Mouse (Mus musculus): ENCODE data around the gene Mfsd12. TPM values are rescaled to one million over a fixed set of nuclear protein-coding genes. Genes with fewer than 3 reads are reported as not detected.

The Mfsd12 gene
- total and polyA plus RNA-seq, 3 experiments = 5.2 to 9.5 (median 7.4) TPM

DNA sequence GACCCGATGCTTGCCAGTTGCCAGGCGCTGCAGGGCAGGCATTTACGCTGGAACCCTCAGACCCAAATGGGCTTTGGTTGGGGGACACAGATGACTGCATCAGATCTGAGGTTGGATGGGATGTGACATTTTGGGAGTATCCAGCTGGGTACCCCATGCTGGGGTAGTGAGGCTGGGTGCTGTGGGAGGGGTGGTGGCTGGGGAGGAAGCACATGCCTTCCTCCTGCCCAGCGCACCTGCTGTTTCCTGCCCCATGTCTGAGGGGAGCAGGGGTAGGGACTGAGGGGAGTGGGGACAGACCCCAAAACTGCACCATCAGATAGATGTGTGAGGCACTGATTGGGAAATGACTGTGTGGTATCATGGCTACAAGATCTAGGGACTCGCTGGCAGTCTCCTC is 39.5 kb downstream of the Mfsd12 start:
- Histone ChIP-seq H3K27ac (ENCODE audit: insufficient read depth, low read depth) (no peak overlapping the region), H3K4me1 (ENCODE audit: control insufficient read depth in 1 of 2, insufficient read depth in 2 of 2) (peaks cover 0 to 1% of the 10 kb centered on the region in 2 experiments; a peak in 1 of 4 replicates), H3K4me2 (ENCODE audit: insufficient read depth, low read depth, poor library complexity, severe bottlenecking) (no peak overlapping the region), H3K79me2 (replicated peaks; ENCODE audit: control insufficient read depth, extremely low read depth, insufficient read depth, poor library complexity, severe bottlenecking) (no peaks in the 10 kb centered on the region), H3K4me3 (replicated peaks in 1 of 3; ENCODE audit: low read depth in 2 of 3, low read length in 2 of 3, poor library complexity in 1 of 3) (no peak overlapping the region), H3K36me3 (replicated peaks in 1 of 2; ENCODE audit: control insufficient read depth in 1 of 2, insufficient read depth in 1 of 2, low read length in 1 of 2) (peaks cover 34 to 49% of the 10 kb centered on the region in 2 experiments), H3K27me3 (replicated peaks) (no peaks in the 10 kb centered on the region), H3K9ac (ENCODE audit: insufficient read depth, low read depth) (no peak overlapping the region), H3K9me3 (replicated peaks; ENCODE audit: low read length) (no peaks in the 10 kb centered on the region)
- no peak for DNase-seq (ENCODE audit: extremely low read depth)
- dilution Hi-C loops (cut with MboI; ENCODE audit: extremely low pct_ligation_motif_present, extremely low pct_unique_long_range_greater_than_20kb, low sequenced_read_pairs) = no loop called here
- in situ Hi-C loops (cut with MboI; ENCODE audit: low pct_ligation_motif_present, low pct_unique_long_range_greater_than_20kb, low sequenced_read_pairs) = no loop called here
- no peak for TF ChIP-seq CHD2 (IDR thresholded peaks at IDR 0.05; ENCODE audit: low read length)
- TF ChIP-seq IRF4 (IDR thresholded peaks at IDR 0.05; ENCODE audit: low read depth, low read length) = no peak
- TF ChIP-seq NRF1 (IDR thresholded peaks at IDR 0.05; ENCODE audit: low read depth, low read length) = no peak
- TF ChIP-seq MEF2A (IDR thresholded peaks at IDR 0.05; ENCODE audit: borderline replicate concordance, low read depth, low read length) = no peak
- no peak for TF ChIP-seq USF1 (IDR thresholded peaks at IDR 0.05; ENCODE audit: low read depth, low read length)
- no peak for TF ChIP-seq MYC (IDR thresholded peaks at IDR 0.05; ENCODE audit: low read depth, low read length)
- no peak for TF ChIP-seq ZMIZ1 (IDR thresholded peaks at IDR 0.05; ENCODE audit: low read depth, low read length)
- TF ChIP-seq MXI1 (IDR thresholded peaks at IDR 0.05; ENCODE audit: low read depth, low read length) = no peak
- no peak for TF ChIP-seq CHD1 (IDR thresholded peaks at IDR 0.05; ENCODE audit: low read depth, low read length)
- TF ChIP-seq GABPA (IDR thresholded peaks at IDR 0.05; ENCODE audit: insufficient replicate concordance, low read depth, low read length) = no peak
- no peak for TF ChIP-seq TBP (conservative IDR thresholded peaks at IDR 0.05; ENCODE audit: low read depth, low read length)
- TF ChIP-seq PAX5 (IDR thresholded peaks at IDR 0.05; ENCODE audit: low read length) = no peak
- TF ChIP-seq RAD21 (IDR thresholded peaks at IDR 0.05; ENCODE audit: low read depth, low read length) = no peak
- no peak for TF ChIP-seq USF2 (conservative IDR thresholded peaks at IDR 0.05; ENCODE audit: low read depth, low read length)
- no peak for TF ChIP-seq NELFE (IDR thresholded peaks at IDR 0.05; ENCODE audit: low read depth, low read length)
- no peak for TF ChIP-seq POLR2A (IDR thresholded peaks at IDR 0.05; ENCODE audit: low read depth, low read length)
- TF ChIP-seq POLR2AphosphoS2 (IDR thresholded peaks at IDR 0.05; ENCODE audit: low read depth, low read length) = no peak

DNA sequence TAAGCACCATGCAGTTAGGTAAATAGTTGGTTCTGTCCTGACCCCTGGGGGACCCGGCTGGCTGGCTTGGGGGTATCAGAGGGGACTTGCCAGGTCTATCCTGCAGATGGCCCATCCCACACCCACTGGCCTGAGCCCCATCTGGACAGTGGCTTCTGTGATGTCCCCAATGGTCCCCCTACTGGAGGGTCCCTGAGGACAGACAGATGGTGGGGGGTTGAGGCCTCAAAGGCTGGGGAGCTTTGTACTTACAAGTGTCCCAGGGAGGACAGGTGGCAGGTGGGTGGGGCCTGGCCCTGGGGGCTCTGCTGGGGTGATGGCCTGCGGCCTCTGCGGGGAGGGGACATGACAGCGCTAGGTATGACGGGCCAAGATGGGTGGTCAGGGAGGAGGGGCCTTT is 42.0 kb downstream of the Mfsd12 start:
- Histone ChIP-seq H3K4me3 (replicated peaks in 1 of 3; ENCODE audit: low read depth in 2 of 3, low read length in 2 of 3, poor library complexity in 1 of 3) (no peak overlapping the region), H3K9me3 (replicated peaks; ENCODE audit: low read length) (no peaks in the 10 kb centered on the region), H3K27me3 (replicated peaks) (no peaks in the 10 kb centered on the region), H3K9ac (ENCODE audit: insufficient read depth, low read depth) (no peak overlapping the region), H3K79me2 (replicated peaks; ENCODE audit: control insufficient read depth, extremely low read depth, insufficient read depth, poor library complexity, severe bottlenecking) (no peaks in the 10 kb centered on the region), H3K4me1 (ENCODE audit: control insufficient read depth in 1 of 2, insufficient read depth in 2 of 2) (peaks cover 0 to 6% of the 10 kb centered on the region in 2 experiments; a peak in 1 of 4 replicates), H3K36me3 (replicated peaks in 1 of 2; ENCODE audit: control insufficient read depth in 1 of 2, insufficient read depth in 1 of 2, low read length in 1 of 2) (peaks cover 46 to 61% of the 10 kb centered on the region in 2 experiments), H3K27ac (ENCODE audit: insufficient read depth, low read depth) (no peak overlapping the region), H3K4me2 (ENCODE audit: insufficient read depth, low read depth, poor library complexity, severe bottlenecking) (no peak overlapping the region)
- in situ Hi-C loops (cut with MboI; ENCODE audit: low pct_ligation_motif_present, low pct_unique_long_range_greater_than_20kb, low sequenced_read_pairs) (no loop called here), dilution Hi-C loops (cut with MboI; ENCODE audit: extremely low pct_ligation_motif_present, extremely low pct_unique_long_range_greater_than_20kb, low sequenced_read_pairs) (no loop called here)
- no peak for TF ChIP-seq IRF4 (IDR thresholded peaks at IDR 0.05; ENCODE audit: low read depth, low read length)
- no peak for TF ChIP-seq NELFE (IDR thresholded peaks at IDR 0.05; ENCODE audit: low read depth, low read length)
- no peak for TF ChIP-seq ZC3H11A (IDR thresholded peaks at IDR 0.05; ENCODE audit: low read depth, low read length)
- TF ChIP-seq E2F4 (IDR thresholded peaks at IDR 0.05; ENCODE audit: insufficient replicate concordance, low read depth, low read length) = no peak
- no peak for TF ChIP-seq MAFK (IDR thresholded peaks at IDR 0.05; ENCODE audit: insufficient replicate concordance, low read length)
- TF ChIP-seq ETS1 (conservative IDR thresholded peaks at IDR 0.05; ENCODE audit: low read depth, low read length) = no peak
- no peak for TF ChIP-seq MEF2A (IDR thresholded peaks at IDR 0.05; ENCODE audit: borderline replicate concordance, low read depth, low read length)
- no peak for TF ChIP-seq ZNF384 (IDR thresholded peaks at IDR 0.05; ENCODE audit: low read depth, low read length)
- no peak for TF ChIP-seq MAZ (IDR thresholded peaks at IDR 0.05; ENCODE audit: low read depth, low read length)
- no peak for TF ChIP-seq ZKSCAN1 (IDR thresholded peaks at IDR 0.05; ENCODE audit: borderline replicate concordance, low read depth, low read length)
- no peak for TF ChIP-seq POLR2A (IDR thresholded peaks at IDR 0.05; ENCODE audit: low read depth, low read length)
- no peak for TF ChIP-seq HCFC1 (IDR thresholded peaks at IDR 0.05; ENCODE audit: low read depth, low read length)
- no peak for TF ChIP-seq JUND (conservative IDR thresholded peaks at IDR 0.05; ENCODE audit: low read depth, low read length)
- TF ChIP-seq USF2 (conservative IDR thresholded peaks at IDR 0.05; ENCODE audit: low read depth, low read length) = no peak
- no peak for TF ChIP-seq ZMIZ1 (IDR thresholded peaks at IDR 0.05; ENCODE audit: low read depth, low read length)
- TF ChIP-seq MAX (IDR thresholded peaks at IDR 0.05; ENCODE audit: low read length) = no peak
- no peak for TF ChIP-seq KAT2A (IDR thresholded peaks at IDR 0.05; ENCODE audit: insufficient replicate concordance, low read length)
- TF ChIP-seq CHD2 (IDR thresholded peaks at IDR 0.05; ENCODE audit: low read length) = no peak
- TF ChIP-seq USF1 (IDR thresholded peaks at IDR 0.05; ENCODE audit: low read depth, low read length) = no peak
- DNase-seq (ENCODE audit: extremely low read depth) = no peak
